Mouse (Mus musculus): Measurements from ENCODE around the gene Slc6a12.

Gene Slc6a12

DNA sequence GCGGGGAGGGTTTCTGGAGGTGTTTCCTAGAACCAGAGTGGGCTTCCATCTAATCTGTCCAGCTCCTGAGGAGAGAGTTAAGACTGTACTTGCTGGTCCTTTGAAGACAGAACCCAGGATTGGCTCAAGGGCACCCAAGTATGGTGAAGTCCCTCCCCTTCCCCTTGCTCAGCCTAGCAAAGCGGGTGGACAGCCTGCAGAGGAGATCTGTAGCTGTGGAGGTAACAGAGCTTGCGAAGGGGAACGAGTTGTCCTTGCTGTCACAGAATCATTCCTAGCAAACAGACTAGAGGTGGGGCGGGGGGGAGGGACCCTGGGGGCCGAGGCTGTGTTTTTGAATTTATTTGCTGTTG lies 871 bp downstream of the Slc6a12 start:
- in situ Hi-C loops (cut with MboI) = no loop called here

DNA sequence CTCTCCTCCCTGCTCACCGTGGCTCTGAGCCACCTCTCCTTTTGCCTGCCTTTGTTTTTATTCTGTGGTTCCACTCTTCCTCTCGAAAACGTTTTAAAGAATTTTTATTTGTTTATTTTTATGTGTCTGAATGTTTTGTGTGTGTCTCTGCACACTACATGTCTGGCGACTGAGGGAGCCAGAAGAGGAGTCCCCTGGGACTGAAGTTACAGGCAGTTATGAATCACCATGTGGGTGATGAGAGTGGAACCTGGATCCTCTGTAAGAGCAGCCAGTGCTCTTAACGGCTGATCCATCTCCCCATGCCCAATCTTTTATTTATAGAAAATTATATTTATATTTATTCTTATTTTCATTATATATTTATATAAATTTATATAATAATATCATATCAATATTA lies 1.5 kb downstream of the Slc6a12 start:
- in situ Hi-C loops (cut with MboI) = no loop called here

DNA sequence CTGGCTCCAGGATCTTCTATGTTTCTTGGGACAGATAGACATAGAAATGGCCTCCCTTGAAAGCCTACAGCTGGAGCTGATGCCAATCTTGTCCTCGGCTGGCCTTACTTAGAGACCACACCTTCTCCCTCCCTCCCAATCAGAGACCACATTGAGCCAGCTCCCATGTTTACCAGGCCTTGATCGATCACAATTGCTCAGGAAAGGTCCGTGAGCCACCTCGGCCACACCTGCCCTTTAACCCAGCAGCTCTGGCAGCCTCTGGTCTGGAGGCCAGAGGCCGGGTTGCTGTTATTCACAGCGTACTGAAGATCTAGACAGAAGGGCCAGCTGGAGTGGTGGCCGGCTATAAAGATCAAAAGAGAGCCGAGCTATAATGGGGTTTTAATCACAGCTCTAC lies 3.6 kb downstream of the Slc6a12 start:
- in situ Hi-C loops (cut with MboI) = no loop called here

DNA sequence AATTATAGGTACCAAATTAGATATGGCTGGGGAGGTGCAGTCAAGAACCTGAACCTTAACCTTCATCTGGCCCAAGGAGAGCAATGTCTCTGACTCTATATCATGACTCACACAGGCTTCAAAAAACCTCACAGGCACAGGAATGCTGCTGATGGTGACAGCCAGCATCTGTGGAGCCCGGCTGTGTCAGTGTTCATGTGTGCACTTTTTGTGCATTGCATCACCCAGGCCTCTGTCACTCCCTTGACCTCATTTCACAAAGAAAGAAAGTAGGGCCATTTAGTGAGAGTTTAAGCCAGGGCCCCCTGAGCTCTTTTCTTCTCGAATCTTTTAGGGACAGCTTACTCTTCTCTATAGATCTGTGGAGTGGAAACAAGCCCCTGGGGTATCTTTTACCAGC lies 9.4 kb downstream of the Slc6a12 start:
- in situ Hi-C loops (cut with MboI) = no loop called here

DNA sequence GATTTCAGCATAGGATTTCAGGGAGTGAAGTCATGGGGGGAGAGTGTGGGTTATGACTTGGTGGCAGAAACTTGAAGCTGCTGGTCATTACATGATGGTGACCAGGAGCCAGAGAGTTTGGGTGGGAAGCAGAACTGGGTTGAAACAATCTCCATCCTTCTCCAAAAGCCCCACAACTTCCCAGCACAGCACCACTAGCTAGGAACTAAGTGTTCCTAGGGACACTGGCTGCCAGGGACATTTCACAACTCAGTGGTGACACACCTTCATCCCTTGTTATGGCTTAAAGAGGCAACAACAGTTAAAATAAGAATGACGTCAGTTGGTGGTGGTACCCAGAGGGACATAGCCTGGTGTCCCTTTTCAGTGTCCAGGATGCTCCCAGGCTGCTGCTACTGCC lies 13.2 kb downstream of the Slc6a12 start:
- in situ Hi-C loops (cut with MboI) = no loop called here

DNA sequence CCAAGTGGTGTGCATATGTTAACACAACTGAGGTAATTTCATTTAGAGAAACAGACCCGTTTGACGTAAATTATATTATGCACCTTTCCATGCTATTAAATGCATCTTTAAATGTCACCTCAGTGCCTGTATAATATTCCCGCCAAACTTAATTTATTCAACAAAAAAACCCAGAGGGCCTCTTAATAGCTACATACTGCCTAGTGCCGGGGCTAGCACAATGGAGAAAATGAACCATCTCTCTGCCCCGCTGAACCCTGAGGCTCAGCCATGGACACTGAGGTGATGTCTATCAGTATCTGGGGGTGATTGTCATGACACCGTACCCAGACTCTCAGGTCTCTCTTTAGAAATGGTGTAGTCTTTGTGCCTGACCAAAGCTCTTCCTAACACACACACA lies 14.4 kb downstream of the Slc6a12 start:
- in situ Hi-C loops (cut with MboI) = no loop called here

DNA sequence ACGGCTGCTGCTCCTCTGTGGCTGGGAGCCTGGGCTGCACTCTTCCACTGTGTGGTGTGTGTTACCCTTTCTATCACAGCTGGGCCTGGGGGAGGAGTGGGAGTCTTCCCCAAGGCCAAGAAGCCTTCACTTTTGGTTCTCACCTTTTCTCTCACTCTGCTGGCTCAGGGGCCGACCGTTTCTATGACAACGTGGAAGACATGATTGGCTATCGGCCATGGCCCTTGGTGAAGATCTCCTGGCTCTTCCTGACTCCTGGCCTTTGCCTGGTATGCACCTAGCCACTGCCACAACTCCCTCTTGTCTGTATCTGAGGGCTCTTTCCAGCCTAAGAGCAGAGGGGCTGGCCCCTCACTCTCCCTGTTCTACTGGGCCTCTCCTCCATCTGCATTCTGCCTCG lies 20.2 kb downstream of the Slc6a12 start:
- in situ Hi-C loops (cut with MboI) = loop anchor here (10.0 kb wide), 2 partner anchors 98 to 178 kb away; partner anchors contain the start of gene Pex26

DNA sequence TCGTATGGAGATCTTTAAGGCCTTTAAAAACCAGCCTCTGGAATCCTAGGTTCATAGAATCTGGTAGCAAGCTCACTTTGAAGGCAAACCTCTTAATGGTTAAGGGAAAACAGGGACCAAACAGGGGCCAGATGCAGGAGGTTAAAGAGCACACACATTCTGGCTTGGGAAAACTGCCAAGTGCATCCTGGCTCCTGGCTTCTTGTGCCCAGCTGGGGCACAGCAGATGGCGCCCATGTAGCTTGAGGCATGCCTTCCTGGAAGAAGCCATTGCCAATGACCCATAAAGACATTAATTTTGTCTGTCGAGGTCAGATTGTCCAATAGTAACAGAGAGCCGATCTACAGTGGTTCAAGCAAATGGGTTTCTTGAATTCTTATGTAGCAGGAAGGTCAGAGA lies 21.1 kb downstream of the Slc6a12 start:
- in situ Hi-C loops (cut with MboI) = loop anchor here (10.0 kb wide), 2 partner anchors 99 to 179 kb away; partner anchors contain the start of gene Pex26

DNA sequence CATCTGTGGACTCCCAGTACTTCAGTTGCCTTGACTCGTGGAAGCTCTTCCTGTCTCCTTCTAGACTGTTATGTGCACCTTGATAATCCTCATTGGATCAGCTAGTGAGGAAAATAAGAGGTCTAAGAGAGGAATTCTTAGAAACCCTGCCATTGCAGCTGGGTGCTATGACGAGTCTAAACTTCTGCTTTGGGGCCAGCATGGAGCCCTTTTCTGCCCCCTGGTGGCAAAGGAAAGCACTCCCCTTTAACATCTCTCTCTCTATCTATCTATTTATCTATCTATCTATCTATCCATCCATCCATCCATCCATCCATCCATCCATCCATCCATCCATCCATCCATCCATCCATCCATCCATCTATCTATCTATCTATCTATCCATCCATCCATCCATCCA lies 23.7 kb downstream of the Slc6a12 start:
- in situ Hi-C loops (cut with MboI) = loop anchor here (10.0 kb wide), 2 partner anchors 102 to 182 kb away; partner anchors contain the start of gene Pex26

DNA sequence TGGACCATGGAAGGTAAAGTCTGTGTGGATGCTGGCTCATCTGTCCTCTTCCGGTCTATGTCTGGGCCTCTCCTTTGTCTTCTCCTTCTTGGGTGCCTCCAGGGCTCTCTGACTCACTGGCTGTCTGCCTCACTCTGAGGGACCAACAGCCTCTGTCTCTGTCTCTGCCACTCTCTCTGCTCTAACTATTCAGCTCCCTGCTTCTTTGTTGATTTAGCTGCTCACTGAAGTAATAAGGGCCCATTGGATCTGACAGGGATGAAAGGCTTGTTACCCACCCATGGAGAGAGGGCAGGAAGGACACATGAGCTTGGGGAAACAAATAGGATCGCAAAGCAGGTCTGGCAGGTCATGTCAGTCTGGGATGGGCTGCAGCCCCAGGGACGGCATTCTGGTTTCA lies 24.2 kb downstream of the Slc6a12 start:
- in situ Hi-C loops (cut with MboI) = loop anchor here (10.0 kb wide), 2 partner anchors 102 to 182 kb away; partner anchors contain the start of gene Pex26

DNA sequence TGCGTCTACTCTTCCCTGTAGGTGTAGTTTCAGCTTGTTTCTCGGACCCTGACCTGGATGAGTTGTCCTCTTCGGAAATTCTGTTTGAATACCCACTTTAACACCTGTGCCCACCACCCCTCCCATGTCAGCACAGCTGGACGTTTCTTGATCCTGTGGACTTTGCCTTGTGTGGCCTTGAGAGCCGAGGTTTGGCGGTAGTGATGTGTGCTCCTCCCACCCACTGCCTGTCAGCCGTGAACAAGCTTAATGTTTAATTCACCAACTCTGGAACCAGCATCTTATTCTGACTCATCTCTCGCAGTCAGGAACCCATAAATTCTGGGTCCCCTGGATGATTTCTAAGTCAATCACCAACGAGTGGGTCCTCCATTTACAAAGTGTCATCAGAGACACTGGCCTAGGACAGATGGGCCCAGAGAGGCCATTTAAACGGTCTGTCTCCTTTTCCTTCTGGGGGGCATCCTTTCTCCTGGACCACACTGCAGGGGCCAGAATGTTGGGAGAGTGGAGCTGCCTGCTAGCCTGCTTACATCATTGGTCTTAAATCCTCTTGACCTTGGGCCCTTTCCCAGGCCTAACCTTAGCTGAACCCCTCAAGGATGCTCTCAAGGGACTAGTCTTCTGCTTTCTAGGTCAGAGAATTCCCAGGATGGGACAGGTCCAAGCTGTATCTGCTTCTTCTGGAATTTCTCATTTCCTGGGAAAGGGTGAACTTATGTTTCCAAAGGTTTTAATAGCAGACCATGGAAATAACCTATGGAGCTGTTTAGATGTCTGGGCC lies 28.5 kb downstream of the Slc6a12 start:
- in situ Hi-C loops (cut with MboI) = no loop called here

DNA sequence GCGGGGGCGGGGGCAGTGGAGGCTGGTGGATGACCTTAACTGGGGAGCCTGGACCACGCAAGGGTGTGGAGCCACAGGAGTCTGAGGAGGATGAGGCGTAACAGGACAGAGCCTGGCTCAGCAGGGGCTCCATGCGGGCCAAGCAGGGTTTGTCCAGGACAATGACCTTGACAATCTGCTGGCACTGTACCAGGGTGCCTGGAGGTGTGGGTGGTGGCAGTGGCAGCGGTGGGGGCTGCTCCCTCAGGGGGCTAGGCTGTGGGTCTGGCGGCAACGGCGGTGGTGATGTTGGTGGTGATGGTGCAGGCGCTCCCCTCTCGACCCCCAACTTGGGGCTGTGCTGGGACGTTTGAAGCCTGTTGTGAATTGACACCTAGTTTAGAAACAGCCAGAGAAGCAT lies 33.3 kb downstream of the Slc6a12 start:
- in situ Hi-C loops (cut with MboI) = no loop called here

DNA sequence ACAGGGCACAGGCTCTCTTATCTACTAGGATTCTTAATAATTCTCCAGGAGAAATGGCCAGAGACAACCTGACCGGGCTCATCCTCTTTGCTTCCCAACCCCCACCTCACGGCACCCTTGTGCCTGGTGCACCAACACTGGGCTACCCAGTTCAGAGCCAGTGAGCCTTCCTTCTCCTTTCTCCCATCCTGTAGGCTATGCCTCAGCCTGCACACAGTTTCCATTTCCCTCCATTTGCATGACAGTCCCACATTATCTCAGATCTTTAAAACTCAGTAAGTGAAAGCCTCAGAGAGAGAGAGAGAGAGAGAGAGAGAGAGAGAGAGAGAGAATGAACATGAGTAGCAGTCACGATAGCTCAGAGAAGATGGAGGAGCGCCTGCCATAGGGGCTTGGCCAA lies 35.4 kb downstream of the Slc6a12 start:
- in situ Hi-C loops (cut with MboI) = no loop called here

DNA sequence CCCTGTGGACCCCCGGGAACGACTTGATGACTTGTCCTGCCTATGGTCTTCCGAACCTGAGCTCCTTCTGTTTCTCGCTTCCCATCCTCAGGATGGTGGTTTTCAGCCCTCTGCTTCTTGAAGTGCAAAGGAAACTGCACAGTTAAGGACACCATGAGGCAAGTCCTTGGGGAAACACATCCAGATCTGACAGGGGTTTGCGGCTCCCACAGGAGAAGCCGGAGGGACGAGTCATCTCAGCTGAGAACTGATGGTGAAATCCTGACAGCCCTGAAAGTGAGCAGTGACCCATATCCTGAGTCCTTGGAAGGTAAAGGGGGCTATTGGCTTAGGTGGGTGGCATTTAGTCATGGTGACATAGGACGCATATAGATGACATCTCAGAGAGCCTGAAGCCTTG lies 37.7 kb downstream of the Slc6a12 start:
- in situ Hi-C loops (cut with MboI) = no loop called here

DNA sequence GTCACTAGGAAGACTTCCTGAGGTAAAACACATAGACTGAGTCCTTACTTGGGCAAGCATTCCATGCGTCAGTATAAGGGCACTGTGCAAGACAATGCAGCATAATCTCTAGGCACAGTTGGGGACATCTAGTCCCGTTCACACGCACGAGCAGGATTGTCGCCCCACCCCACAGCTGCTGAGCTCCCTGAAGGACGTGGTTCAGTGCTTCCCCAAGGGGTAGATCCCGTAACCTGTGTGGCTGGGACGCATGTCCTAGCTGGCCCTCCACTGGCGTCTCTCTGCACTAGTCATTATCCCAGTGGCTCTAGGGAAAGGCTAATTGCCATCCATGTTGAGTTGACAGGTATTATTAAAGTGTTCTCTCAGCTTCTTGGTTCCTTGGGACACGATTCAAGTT lies 39.2 kb downstream of the Slc6a12 start:
- in situ Hi-C loops (cut with MboI) = no loop called here

DNA sequence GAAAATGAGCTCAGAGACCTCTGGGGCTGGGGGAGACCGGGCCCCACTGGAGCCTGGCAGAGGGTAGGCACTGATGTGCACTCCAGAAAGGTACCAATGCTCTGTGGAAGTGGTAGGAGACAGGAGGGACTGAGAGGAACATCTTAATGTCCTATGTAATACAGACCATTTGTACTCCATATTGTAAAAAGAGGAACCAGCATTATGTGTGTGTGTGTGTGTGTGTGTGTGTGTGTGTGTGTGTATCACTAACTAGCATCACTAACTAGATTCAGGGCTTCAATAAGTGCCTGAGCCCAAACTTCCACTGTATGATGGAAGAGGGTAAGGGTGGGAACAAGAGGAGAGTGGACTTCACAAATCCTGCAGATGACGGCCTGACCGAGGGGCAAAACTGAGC lies 42.5 kb downstream of the Slc6a12 start:
- in situ Hi-C loops (cut with MboI) = no loop called here

DNA sequence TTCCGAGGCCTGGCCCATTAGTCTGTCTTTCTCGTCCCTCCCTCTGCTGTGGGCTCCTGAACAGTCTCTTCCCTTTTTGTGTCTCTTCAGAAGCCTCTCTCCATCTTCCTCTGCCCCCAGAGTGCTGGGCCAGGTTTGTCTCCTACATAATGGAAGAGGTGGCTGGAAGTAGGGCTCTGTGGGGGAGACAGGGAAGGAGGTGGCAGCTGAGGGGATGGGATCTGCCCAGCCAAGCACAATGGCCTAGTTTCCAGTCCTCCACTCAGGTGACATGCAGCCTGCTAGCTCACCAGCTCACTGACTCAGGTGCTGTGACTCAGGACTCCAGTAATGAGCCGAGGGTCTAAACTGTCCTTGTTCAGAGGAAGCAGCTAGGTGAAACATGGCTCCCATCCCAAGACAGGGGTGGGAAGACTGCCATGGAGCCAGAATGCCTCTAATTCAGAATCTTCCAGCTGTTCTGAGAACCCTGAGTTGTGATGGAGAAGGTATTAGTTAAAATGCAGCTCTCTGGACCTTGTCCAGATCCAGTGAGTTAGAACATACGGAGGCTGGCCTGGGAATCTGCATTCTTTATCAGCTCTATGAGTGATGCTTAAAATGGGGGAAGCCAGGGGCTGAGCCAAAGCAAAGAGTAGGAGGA lies 49.9 kb downstream of the Slc6a12 start:
- in situ Hi-C loops (cut with MboI) = no loop called here

DNA sequence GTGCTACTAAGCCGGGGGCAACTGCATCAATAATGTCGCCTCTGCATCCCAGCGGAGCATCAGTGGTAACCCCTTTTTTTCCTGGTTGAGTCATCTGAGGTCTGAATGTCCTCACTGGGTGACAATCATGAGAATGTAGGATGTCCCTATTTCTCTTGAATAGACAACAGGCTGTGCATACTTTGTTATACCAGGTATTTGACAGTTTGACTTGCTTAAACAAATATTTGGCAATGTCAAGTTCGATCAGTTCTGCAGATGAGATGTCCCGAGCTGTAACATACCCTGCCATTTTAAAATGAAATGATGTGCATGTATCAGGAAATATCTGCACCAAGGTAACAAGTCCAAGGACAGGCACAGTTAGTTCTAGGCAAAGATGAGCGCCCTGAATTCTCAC lies 58.3 kb downstream of the Slc6a12 start:
- in situ Hi-C loops (cut with MboI) = no loop called here

DNA sequence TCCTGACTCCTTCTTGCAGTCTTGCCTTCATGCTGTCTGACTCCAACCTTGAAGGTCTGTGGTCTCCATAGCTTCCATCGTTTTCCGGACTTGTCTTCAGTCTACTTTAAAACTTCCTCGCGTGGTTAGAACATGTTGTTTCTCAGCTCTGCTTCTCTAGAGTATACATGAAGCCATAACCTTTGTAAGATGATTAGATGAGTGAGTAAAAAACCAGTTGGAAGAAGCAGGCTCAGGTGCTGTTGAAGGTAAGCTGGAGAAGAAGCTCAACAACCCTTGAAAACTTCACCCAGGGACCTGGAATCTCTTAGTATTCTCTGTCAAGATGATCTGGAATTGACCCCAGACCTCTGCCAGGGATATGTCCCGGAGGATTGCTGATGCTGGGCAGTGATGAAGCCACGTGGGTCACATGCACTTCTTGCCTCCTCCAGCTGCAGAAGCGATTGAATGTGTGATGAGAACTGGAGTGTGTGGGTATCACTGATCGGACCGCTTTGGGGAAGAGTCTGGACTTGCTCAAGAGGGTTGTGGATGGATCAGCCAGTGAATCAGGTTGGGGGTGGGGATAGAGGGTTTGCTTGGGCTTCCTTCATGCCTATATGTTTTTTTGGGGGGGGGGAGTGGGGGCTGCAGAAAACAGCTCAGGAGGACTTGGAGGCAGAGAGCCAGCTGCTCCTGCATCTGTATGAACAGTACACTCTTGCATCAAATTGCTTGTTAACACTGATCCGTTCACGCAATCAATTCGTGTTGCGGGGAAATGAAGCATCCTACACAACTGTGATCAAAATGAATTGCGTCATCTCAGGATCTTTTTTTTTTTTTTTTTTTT lies 59.2 kb downstream of the Slc6a12 start:
- in situ Hi-C loops (cut with MboI) = no loop called here

DNA sequence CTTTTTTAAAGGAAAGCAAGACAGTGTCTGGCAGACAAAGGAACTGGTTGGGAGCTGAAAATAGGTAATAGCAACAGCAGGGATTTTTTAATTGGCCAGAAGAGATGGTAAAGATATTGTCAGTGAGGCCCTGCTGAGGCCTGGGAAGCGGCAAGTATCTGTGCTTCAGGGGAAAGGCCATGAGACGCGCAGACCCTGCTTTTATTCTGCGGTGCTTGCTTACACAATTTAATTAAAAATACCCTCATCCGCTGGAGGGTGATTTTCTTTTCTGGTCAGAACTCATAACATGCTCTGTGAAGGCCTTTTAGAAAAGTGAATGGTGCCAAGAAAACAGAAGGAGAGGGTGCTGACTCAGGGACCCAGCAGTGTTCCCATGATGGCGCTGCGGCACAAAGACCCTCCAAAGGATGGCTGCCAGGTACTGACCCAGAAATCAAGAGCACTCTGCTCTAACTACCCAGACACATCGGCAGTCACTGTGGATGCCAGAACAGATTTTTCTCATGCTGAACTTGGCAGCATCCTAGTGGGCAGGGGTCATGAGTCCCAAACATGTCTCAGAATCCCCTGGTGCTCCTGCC lies 59.9 kb downstream of the Slc6a12 start:
- in situ Hi-C loops (cut with MboI) = no loop called here

DNA sequence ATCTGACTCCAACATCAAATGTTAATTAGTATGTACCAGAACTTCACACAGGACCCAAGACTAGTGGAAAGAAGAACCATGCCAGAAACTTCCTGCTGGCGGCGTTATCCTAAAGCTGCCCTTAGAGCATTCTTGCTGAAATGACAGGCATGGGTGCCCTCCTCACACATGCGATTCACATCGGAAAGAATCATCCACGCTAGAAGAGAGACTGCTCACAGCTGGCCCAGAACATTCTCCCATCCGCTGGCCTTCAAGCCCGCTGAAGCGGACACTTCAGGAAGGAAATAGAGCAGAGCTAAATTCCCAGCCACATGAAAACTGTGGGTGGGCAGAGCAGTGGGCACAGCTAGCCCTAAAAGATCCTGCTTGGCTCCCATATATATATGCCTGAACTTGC lies 62.4 kb downstream of the Slc6a12 start:
- in situ Hi-C loops (cut with MboI) = no loop called here

DNA sequence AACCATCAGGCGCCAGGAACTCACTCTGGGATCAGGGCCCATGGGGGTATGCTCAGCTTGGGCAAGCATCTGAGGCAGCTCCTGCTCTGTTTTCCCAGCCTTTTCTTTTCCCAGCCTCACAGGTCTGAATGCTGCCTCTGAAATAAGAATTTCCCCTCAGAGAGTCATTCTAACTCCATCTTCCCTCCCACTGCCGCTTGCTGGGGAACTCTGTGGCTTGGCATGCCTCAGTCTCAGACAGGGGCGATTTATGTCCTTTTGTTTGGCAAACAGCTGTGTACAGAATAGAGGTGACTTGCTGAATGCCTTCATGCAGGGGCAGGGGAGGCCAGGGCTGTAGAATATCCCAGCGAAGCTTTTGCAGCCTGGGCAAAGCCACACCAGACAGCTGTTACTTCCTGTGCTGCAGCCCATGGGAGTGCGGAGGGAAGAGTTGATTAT lies 64.7 kb downstream of the Slc6a12 start:
- in situ Hi-C loops (cut with MboI) = no loop called here
